Comparison of ENCODE assay signal across 13 mouse cellular contexts in genomic region chr1:176970635-176971478, GRCm38 (mm10).
DNase-seq lines count a peak whose midpoint lies in the region; ATAC-seq lines count a peak whose summit lies in the region.
"Had no signal": no experiment of that assay in that cellular context is flagged by ENCODE, and none has a peak within 500 bp of the region (broad histone marks: within the 10 kb centered on the region; RNA-seq: fewer than 3 reads in every experiment).

No protein-coding gene starts in this region.

- H3K27ac ChIP-seq in lung, embryonic 16.5 days (ENCODE audit: low read length), result peak overlapping the region; percentile 57; the same call in 1 of the 2 replicates
- peak overlapping the region; percentile 71; the same call in 1 of the 2 replicates for H3K27ac ChIP-seq in forebrain, embryonic 14.5 days (ENCODE audit: low read depth, low read length)
- peak overlapping the region; percentile 42 for H3K27ac ChIP-seq in hindbrain, embryonic 13.5 days
- peak overlapping the region; percentile 45; the same call in 1 of the 2 replicates for H3K27ac ChIP-seq in midbrain, embryonic 15.5 days
- H3K27ac ChIP-seq: heart, adult 2 months had no signal

- H3K9me3 ChIP-seq in lung, embryonic 16.5 days (ENCODE audit: control insufficient read depth, low read length), result no peaks in the 10 kb centered on the region
- H3K9me3 ChIP-seq in forebrain, embryonic 14.5 days (replicated peaks; ENCODE audit: control insufficient read depth, low read length), result no peaks in the 10 kb centered on the region
- no peaks in the 10 kb centered on the region for H3K9me3 ChIP-seq in hindbrain, embryonic 13.5 days
- no peaks in the 10 kb centered on the region for H3K9me3 ChIP-seq in midbrain, embryonic 15.5 days

- ATAC-seq in lung, embryonic 16.5 days (ENCODE audit: low read depth), result no peak
- ATAC-seq in forebrain, embryonic 14.5 days, result peak; percentile 66
- ATAC-seq in hindbrain, embryonic 13.5 days (ENCODE audit: low FRiP score), result no peak
- peak; percentile 63 for ATAC-seq in midbrain, embryonic 15.5 days (replicated peaks)
- ATAC-seq: activated CD4-positive, CD25-positive, alpha-beta regulatory T cell, adult 4 months; CD4-positive, CD25-positive, alpha-beta regulatory T cell, adult 4 months; intestine, postnatal 0 days had no signal

- H3K4me1 ChIP-seq in lung, embryonic 16.5 days (replicated peaks; ENCODE audit: control insufficient read depth, insufficient read depth, low read length), result no peaks in the 10 kb centered on the region
- H3K4me1 ChIP-seq in forebrain, embryonic 14.5 days (ENCODE audit: control insufficient read depth, insufficient read depth, low read length), result peaks cover 10% of the 10 kb centered on the region
- peaks cover 8% of the 10 kb centered on the region; the same call in 1 of the 2 replicates for H3K4me1 ChIP-seq in hindbrain, embryonic 13.5 days (replicated peaks)
- H3K4me1 ChIP-seq in midbrain, embryonic 15.5 days, result peaks cover 9% of the 10 kb centered on the region

- no peak overlapping the region for H3K4me3 ChIP-seq in lung, embryonic 16.5 days (ENCODE audit: low read length)
- no peak overlapping the region for H3K4me3 ChIP-seq in forebrain, embryonic 14.5 days (ENCODE audit: low read depth, low read length)
- H3K4me3 ChIP-seq in hindbrain, embryonic 13.5 days, result no peak overlapping the region
- H3K4me3 ChIP-seq in midbrain, embryonic 15.5 days, result no peak overlapping the region
- H3K4me3 ChIP-seq: heart, adult 2 months had no signal

- no peaks in the 10 kb centered on the region for H3K36me3 ChIP-seq in lung, embryonic 16.5 days (ENCODE audit: control insufficient read depth, insufficient read depth, low read length)
- H3K36me3 ChIP-seq in forebrain, embryonic 14.5 days (ENCODE audit: control insufficient read depth, insufficient read depth, low read length), result no peaks in the 10 kb centered on the region
- H3K36me3 ChIP-seq in hindbrain, embryonic 13.5 days, result no peaks in the 10 kb centered on the region
- no peaks in the 10 kb centered on the region for H3K36me3 ChIP-seq in midbrain, embryonic 15.5 days (replicated peaks)

- H3K9ac ChIP-seq in lung, embryonic 16.5 days (ENCODE audit: low read length), result no peak overlapping the region
- peak overlapping the region; percentile 25; the same call in 1 of the 2 replicates for H3K9ac ChIP-seq in forebrain, embryonic 14.5 days (ENCODE audit: low read length)
- no peak overlapping the region for H3K9ac ChIP-seq in hindbrain, embryonic 13.5 days
- H3K9ac ChIP-seq in midbrain, embryonic 15.5 days, result no peak overlapping the region

- no peak for DNase-seq in lung, postnatal 10 days
- DNase-seq in forebrain, embryonic 14.5 days (ENCODE audit: low spot score), result peak; percentile 55
- no peak for DNase-seq in MN1 (ENCODE audit: low spot score)
- DNase-seq in gastrocnemius, adult 18-20 months (ENCODE audit: low spot score), result no peak
- DNase-seq: cerebellum, adult 18-20 months; heart, adult 2 months; heart, postnatal 14 days had no signal

- no peak overlapping the region for H3K4me2 ChIP-seq in lung, embryonic 16.5 days (ENCODE audit: low read depth, low read length)
- 0 out of 2 replicates have a peak overlapping the region, but pooled peaks have one; percentile 20 for H3K4me2 ChIP-seq in forebrain, embryonic 14.5 days (ENCODE audit: low read length)
- H3K4me2 ChIP-seq in hindbrain, embryonic 13.5 days, result no peak overlapping the region
- no peak overlapping the region for H3K4me2 ChIP-seq in midbrain, embryonic 15.5 days

- H3K27me3 ChIP-seq in lung, embryonic 16.5 days (ENCODE audit: control insufficient read depth, insufficient read depth, low read depth, low read length), result no peaks in the 10 kb centered on the region
- H3K27me3 ChIP-seq in forebrain, embryonic 14.5 days (replicated peaks; ENCODE audit: control insufficient read depth, insufficient read depth, low read length), result no peaks in the 10 kb centered on the region
- H3K27me3 ChIP-seq in hindbrain, embryonic 13.5 days, result no peaks in the 10 kb centered on the region
- H3K27me3 ChIP-seq in midbrain, embryonic 15.5 days (replicated peaks), result no peaks in the 10 kb centered on the region

- WGBS in lung, embryonic 16.5 days, result 57% methylated on average over 16 of the region's 16 CpGs
- WGBS in forebrain, embryonic 14.5 days, result 41% methylated on average over 16 of the region's 16 CpGs
- WGBS in hindbrain, embryonic 13.5 days, result 68% methylated on average over 16 of the region's 16 CpGs
- 61% methylated on average over 16 of the region's 16 CpGs for WGBS in midbrain, embryonic 15.5 days

Comparison
In these comparisons a context has a peak if more than half of its experiments do, and no peak if none do; other contexts are left out.
1. ATAC-seq: peak in forebrain, embryonic 14.5 days (single experiment) and midbrain, embryonic 15.5 days (single experiment); none in lung, embryonic 16.5 days (single experiment) and hindbrain, embryonic 13.5 days (single experiment).
2. Peak in every context shown above with its lines, with median percentiles within 50 percentile points of each other: H3K27ac ChIP-seq.